Mouse (Mus musculus) liver, postnatal 0 days (tissue): Measurements from ENCODE around the gene Srsf2. TPM values are rescaled to one million over a fixed set of nuclear protein-coding genes. Genes with fewer than 3 reads are reported as not detected.

Experiments
- ATAC-seq: fragments of 200-750 bp; cut with Nextera tagmentation; 2 replicates; pipeline ENCODE4 v1.8.0; 2017; ENCODE audit warnings: mild to moderate bottlenecking, moderate library complexity
- DNase-seq: peaks from one replicate; pipeline ENCODE4 v3.0.0-alpha.2; 2016
- H3K27ac ChIP-seq: fragments of 300-500 bp; sonication (generic); 2 replicates; pipeline ENCODE4 v1.5.1; 2014; ENCODE audit warnings: antibody characterized with exemption, moderate library complexity, mild to moderate bottlenecking, low read depth
- H3K27me3 ChIP-seq: fragments of 300-500 bp; sonication (generic); 2 replicates; pipeline ENCODE4 v1.6.1; 2014; ENCODE audit warnings: low read length, control low read depth, mixed read lengths; ENCODE audit not compliant: insufficient read depth
- H3K36me3 ChIP-seq: fragments of 300-500 bp; sonication (generic); replicated peaks from 2 replicates; pipeline ENCODE4 v1.6.1; 2014; ENCODE audit warnings: mild to moderate bottlenecking, control low read depth, low read length, moderate library complexity, mixed read lengths; ENCODE audit not compliant: insufficient read depth
- H3K4me1 ChIP-seq: fragments of 300-500 bp; sonication (generic); 2 replicates; pipeline ENCODE4 v1.6.1; 2014; ENCODE audit warnings: antibody characterized with exemption, mild to moderate bottlenecking, control low read depth; ENCODE audit not compliant: insufficient read depth
- H3K4me2 ChIP-seq: fragments of 300-500 bp; sonication (generic); 2 replicates; pipeline ENCODE4 v1.6.1; 2014; ENCODE audit warnings: low read depth, mild to moderate bottlenecking, low read length, moderate library complexity, mixed read lengths
- H3K4me3 ChIP-seq: fragments of 300-500 bp; sonication (generic); 2 replicates; pipeline ENCODE4 v1.5.1; 2014; ENCODE audit warnings: low read depth, low read length
- H3K9ac ChIP-seq: fragments of 300-500 bp; sonication (generic); replicated peaks from 2 replicates; pipeline ENCODE4 v1.6.1; 2014; ENCODE audit warnings: mild to moderate bottlenecking, moderate library complexity
- H3K9me3 ChIP-seq: fragments of 300-500 bp; sonication (generic); 2 replicates; pipeline ENCODE4 v1.6.1; 2016; ENCODE audit warnings: mild to moderate bottlenecking, control low read depth, low read length, mixed read lengths
- CTCF ChIP-seq: sonication (generic); IDR thresholded peaks from 2 replicates; pipeline ENCODE4 v1.5.1; 2016; ENCODE audit warnings: antibody characterized with exemption, low read depth
- EP300 ChIP-seq: IDR thresholded peaks from 2 replicates; pipeline ENCODE4 v1.6.1; 2016; ENCODE audit warnings: antibody characterized with exemption, low read depth, mild to moderate bottlenecking
- WGBS: fragments of 180-500 bp; shearing (Covaris S2); extraction: QIAGEN DNeasy Blood & Tissue Kit; methylation state at CpG from one replicate; pipeline ENCODE4 v1.1.7; 2014; ENCODE audit not compliant: insufficient replicate concordance; 5-methylcytosine and 5-hydroxymethylcytosine counted together
- polyA plus RNA-seq: library from polyadenylated mRNA; unstranded; fragments of >200 nt; fragmentation: Nextera tagmentation; extraction: Ambion mirVana; gene quantifications from 2 replicates; pipeline ENCODE4 v1.2.1, GENCODE M21; 2015

The Srsf2 gene
- polyA plus RNA-seq, 1 experiment from 2014 or later, result 302 TPM

DNA sequence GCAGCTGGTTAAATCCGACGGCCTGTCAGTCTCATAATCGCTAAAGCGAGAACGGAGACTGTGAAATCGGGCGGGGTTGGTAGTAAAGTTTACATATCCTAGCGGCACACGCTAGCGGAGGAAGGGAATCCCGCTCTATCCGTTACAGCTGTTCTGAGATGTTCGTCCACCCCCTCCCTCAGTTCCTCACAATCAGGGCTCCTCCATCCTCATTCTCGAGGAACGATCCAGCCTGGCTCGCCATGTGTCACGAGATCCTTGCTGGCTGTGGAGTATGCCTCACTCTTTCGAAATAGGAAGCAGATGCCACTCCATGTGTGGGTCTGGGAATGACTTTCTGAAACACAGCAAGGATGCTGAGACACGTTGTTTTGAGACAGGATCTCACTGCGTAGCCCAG lies 21.1 kb upstream of the Srsf2 start:
- peaks cover 35% of the 10 kb centered on the region for H3K36me3 ChIP-seq
- H3K9ac ChIP-seq, result no peak overlapping the region
- no peaks in the 10 kb centered on the region for H3K4me1 ChIP-seq
- no peaks in the 10 kb centered on the region for H3K9me3 ChIP-seq
- no peak for TF ChIP-seq EP300
- no peak for TF ChIP-seq CTCF
- H3K4me2 ChIP-seq, result no peak overlapping the region
- no peaks in the 10 kb centered on the region for H3K27me3 ChIP-seq
- no peak overlapping the region for H3K27ac ChIP-seq
- DNase-seq, result no peak
- ATAC-seq, result no peak
- H3K4me3 ChIP-seq, result no peak overlapping the region
- WGBS, result 89% methylated on average over 20 of the region's 20 CpGs

DNA sequence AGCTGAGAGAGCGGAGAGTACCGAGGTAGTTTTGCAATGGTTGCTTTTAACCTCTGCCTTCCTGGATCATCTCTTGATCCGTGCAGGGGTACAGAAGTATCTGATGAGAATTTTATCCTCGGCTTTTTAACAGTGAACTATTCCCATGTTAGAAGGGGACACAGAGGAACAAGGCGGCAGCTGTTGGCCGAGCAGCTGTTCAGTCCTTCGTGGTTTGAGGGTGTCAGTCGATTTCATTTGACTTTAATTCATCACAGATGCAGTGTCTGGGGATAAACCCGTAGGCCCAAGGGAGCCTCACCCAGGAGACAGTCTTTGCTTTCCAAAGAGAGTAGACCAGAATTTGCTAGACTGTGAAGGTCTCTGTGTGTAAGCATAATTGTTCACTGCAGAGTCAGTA lies 18.6 kb upstream of the Srsf2 start:
- WGBS, result 86% methylated on average over 9 of the region's 9 CpGs
- H3K9ac ChIP-seq, result no peak overlapping the region
- ATAC-seq, result no peak
- no peak overlapping the region for H3K4me3 ChIP-seq
- TF ChIP-seq EP300, result no peak
- TF ChIP-seq CTCF, result no peak
- H3K9me3 ChIP-seq, result no peaks in the 10 kb centered on the region
- H3K36me3 ChIP-seq, result peaks cover 38% of the 10 kb centered on the region
- H3K27me3 ChIP-seq, result no peaks in the 10 kb centered on the region
- H3K4me2 ChIP-seq, result no peak overlapping the region
- H3K4me1 ChIP-seq, result no peaks in the 10 kb centered on the region
- H3K27ac ChIP-seq, result no peak overlapping the region
- DNase-seq, result no peak

DNA sequence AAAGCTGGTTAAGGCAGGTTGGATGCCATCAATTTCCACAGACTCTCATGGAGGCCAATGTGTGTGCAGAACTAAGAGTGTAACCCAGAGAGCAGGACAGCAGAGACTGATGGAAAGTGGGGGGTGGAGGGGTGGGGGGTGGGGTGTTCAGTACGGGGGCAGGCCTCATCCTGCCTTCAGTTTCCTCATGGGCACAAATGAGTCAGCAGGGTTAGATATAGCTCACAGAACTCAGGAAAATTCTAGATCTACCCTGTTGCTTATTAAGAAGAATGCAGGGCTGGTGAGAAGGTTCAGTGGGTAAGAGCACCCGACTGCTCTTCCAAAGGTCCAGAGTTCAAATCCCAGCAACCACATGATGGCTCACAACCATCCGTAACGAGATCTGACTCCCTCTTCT lies 16.7 kb upstream of the Srsf2 start:
- TF ChIP-seq EP300 (no peak), CTCF (no peak)
- Histone ChIP-seq H3K9me3 (no peaks in the 10 kb centered on the region), H3K27me3 (no peaks in the 10 kb centered on the region), H3K4me3 (no peak overlapping the region), H3K27ac (no peak overlapping the region), H3K36me3 (peaks cover 46% of the 10 kb centered on the region), H3K9ac (no peak overlapping the region), H3K4me1 (no peaks in the 10 kb centered on the region), H3K4me2 (no peak overlapping the region)
- no peak for ATAC-seq
- 66% methylated on average over 4 of the region's 4 CpGs for WGBS
- no peak for DNase-seq

DNA sequence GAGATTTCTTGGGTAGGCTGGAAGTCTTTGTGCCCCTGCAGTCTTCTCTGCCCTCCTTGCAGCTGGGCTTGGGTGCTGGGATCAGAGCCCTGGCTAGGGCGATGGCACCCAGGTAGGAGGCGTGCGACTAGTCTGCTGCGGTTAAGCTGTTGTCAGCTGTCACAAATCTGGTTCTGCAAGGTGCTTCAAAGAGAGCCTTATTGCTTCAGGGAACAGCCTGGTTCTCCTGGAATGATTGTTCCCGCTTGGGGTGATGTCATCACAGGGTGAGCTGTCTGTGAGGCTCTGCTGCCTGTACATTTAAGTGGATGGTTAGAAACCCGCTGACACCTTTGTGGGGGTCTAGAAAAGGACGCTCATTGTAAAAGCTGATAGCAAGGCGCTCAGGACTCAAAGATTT lies 16.3 kb upstream of the Srsf2 start:
- WGBS, result 90% methylated on average over 8 of the region's 8 CpGs
- no peaks in the 10 kb centered on the region for H3K4me1 ChIP-seq
- H3K9ac ChIP-seq, result no peak overlapping the region
- ATAC-seq, result no peak
- H3K4me2 ChIP-seq, result no peak overlapping the region
- no peaks in the 10 kb centered on the region for H3K27me3 ChIP-seq
- H3K4me3 ChIP-seq, result no peak overlapping the region
- no peak for DNase-seq
- no peak for TF ChIP-seq CTCF
- no peak for TF ChIP-seq EP300
- peaks cover 46% of the 10 kb centered on the region for H3K36me3 ChIP-seq
- H3K27ac ChIP-seq, result no peak overlapping the region
- no peaks in the 10 kb centered on the region for H3K9me3 ChIP-seq

DNA sequence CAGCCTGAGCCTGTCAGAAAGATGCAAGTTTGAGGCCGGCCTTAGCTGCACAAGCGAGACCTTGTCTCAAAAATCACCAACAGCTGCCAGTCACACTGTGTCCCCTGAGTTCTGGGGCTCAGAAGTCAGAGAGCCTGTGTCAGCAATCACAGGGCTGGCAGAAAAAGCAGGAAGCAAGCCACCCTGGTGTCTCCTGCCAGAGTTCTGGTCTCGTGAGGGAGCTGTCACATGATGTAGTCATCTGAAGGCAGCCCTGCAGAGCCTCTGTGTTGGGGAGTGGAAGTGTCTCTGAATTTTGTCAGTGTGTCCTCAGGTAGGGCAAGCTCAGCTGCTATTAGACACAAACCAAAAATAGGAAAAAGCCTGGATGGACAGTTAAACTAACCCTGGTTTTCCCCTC lies 15.2 kb upstream of the Srsf2 start:
- DNase-seq (no peak), ATAC-seq (no peak)
- 62% methylated on average over 3 of the region's 3 CpGs for WGBS

DNA sequence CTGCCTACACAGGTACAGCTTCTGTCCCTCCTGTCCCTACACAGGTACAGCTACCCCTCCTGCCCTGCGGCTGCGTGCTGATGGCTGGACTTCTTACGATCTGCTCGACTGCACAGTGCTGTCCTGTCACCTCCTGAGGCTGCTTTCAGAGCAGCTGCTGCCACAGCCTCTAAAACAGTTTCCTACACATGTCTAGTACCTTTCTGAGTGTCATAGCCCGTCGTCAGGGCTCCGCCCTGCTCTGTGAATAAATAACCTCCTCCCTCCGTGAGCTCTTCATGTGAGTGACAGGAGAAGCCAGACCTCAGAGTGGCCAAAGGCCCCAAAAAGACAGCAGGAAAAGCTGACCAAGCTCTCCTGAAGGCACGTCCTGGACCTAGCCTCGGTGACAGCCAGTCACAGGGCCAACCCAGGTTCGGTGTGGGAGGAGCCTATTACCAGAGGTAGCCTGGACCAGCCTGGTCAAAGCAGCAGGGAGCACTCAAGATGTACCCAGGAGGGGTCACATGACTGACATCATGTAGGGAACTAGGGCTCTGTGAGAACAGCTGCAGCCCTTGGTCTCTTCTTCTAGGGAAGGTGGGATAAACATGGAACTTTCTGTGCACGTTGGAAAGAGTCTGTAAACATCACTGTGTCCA lies 13.2 kb upstream of the Srsf2 start:
- Histone ChIP-seq H3K4me1 (no peaks in the 10 kb centered on the region), H3K27ac (no peak overlapping the region), H3K4me3 (no peak overlapping the region), H3K9ac (no peak overlapping the region), H3K27me3 (no peaks in the 10 kb centered on the region), H3K4me2 (no peak overlapping the region), H3K9me3 (no peaks in the 10 kb centered on the region), H3K36me3 (peaks cover 45% of the 10 kb centered on the region)
- ATAC-seq (no peak), DNase-seq (no peak)
- WGBS, result 73% methylated on average over 12 of the region's 12 CpGs
- TF ChIP-seq CTCF (no peak), EP300 (no peak)

More for the DNA sequence above, 15.2 kb upstream of the Srsf2 start:
- H3K27ac ChIP-seq, result no peak overlapping the region
- H3K4me3 ChIP-seq, result no peak overlapping the region
- H3K27me3 ChIP-seq, result no peaks in the 10 kb centered on the region
- H3K9ac ChIP-seq, result no peak overlapping the region
- peaks cover 45% of the 10 kb centered on the region for H3K36me3 ChIP-seq
- H3K4me1 ChIP-seq, result no peaks in the 10 kb centered on the region
- H3K4me2 ChIP-seq, result no peak overlapping the region
- TF ChIP-seq CTCF (no peak), EP300 (no peak)
- H3K9me3 ChIP-seq, result no peaks in the 10 kb centered on the region
